Mouse (Mus musculus) midbrain, embryonic 13.5 days (tissue): ENCODE measurements at regions not wholly inside any gene's neighbourhood (a gene's known extent, or its start where the extent isn't known, plus 50 kb on each side); places are given as distances from the start of the nearest gene placed in this dataset.

Experiments used
- ATAC-seq: fragments of 200-750 bp; cut with Nextera tagmentation; 2 replicates; pipeline ENCODE4 v1.8.0; 2017; ENCODE audit warnings: mild to moderate bottlenecking, moderate TSS enrichment, moderate library complexity
- H3K27ac ChIP-seq: fragments of 300-500 bp; sonication (generic); 2 replicates; pipeline ENCODE4 v1.5.1; 2015; ENCODE audit warnings: inconsistent platforms, mild to moderate bottlenecking, moderate library complexity
- H3K27me3 ChIP-seq: fragments of 300-500 bp; sonication (generic); 2 replicates; pipeline ENCODE4 v1.6.1; 2015; ENCODE audit warnings: mild to moderate bottlenecking, inconsistent platforms
- H3K36me3 ChIP-seq: fragments of 300-500 bp; sonication (generic); 2 replicates; pipeline ENCODE4 v1.6.1; 2015; ENCODE audit warnings: mild to moderate bottlenecking, inconsistent platforms
- H3K4me1 ChIP-seq: fragments of 300-500 bp; sonication (generic); replicated peaks from 2 replicates; pipeline ENCODE4 v1.6.1; 2015; ENCODE audit warnings: inconsistent platforms
- H3K4me2 ChIP-seq: fragments of 300-500 bp; sonication (generic); replicated peaks from 2 replicates; pipeline ENCODE4 v1.6.1; 2015; ENCODE audit warnings: moderate library complexity, mild to moderate bottlenecking, inconsistent platforms
- H3K4me3 ChIP-seq: fragments of 300-500 bp; sonication (generic); replicated peaks from 2 replicates; pipeline ENCODE4 v1.5.1; 2015; ENCODE audit warnings: mild to moderate bottlenecking, inconsistent platforms
- H3K9ac ChIP-seq: fragments of 300-500 bp; sonication (generic); replicated peaks from 2 replicates; pipeline ENCODE4 v1.6.1; 2015; ENCODE audit warnings: mild to moderate bottlenecking, inconsistent platforms
- H3K9me3 ChIP-seq: fragments of 300-500 bp; sonication (generic); 2 replicates; pipeline ENCODE4 v1.6.1; 2016; ENCODE audit warnings: mild to moderate bottlenecking, inconsistent platforms
- WGBS: fragments of 180-500 bp; shearing (Covaris S2); methylation state at CpG from one replicate; pipeline ENCODE4 v1.1.7; 2015; 5-methylcytosine and 5-hydroxymethylcytosine counted together

DNA sequence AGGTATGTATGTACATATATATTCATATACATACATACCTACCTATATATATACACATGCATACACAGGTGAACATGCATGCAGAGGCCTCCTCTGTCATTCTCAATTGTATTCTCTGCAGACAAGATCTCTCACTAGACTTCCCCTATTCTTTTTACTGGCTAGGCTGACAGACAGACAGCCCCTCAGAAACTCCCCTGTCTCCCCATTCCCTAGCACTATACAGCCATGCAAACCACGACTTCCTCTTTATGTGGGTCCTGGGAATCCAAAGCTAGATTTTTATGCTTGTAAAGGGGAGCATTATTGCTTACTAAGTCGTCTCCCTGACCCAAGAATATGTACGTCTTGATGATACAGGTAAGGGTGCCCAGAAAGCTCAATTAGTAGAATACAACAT, 86.9 kb downstream of the Fam124b start:
- H3K9ac ChIP-seq, result no peak overlapping the region
- no peak overlapping the region for H3K4me2 ChIP-seq
- H3K27me3 ChIP-seq, result no peaks in the 10 kb centered on the region
- H3K4me1 ChIP-seq, result no peaks in the 10 kb centered on the region
- 74% methylated on average over 3 of the region's 3 CpGs for WGBS
- ATAC-seq, result no peak
- H3K9me3 ChIP-seq, result no peaks in the 10 kb centered on the region
- no peaks in the 10 kb centered on the region for H3K36me3 ChIP-seq
- H3K27ac ChIP-seq, result no peak overlapping the region
- no peak overlapping the region for H3K4me3 ChIP-seq

DNA sequence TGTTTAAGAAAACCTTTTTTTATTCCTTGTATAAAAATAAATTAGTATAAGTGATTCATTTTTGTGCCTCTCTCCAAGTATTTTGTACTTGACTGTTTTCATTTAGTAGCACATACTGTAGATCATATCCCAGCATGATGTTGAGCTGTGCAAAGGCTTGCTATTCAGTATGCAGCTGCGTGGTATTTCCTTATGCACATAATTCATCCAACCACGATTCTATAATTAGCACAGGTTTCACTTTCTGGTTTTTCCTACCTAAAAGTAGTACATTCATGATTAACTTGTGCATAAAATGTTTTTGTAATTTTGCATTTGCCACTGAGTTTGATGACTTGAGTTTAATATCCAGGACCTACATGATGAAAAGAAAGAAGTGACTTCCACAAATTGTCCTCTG, 94.3 kb downstream of the Fam124b start:
- Histone ChIP-seq H3K36me3 (no peaks in the 10 kb centered on the region), H3K9me3 (no peaks in the 10 kb centered on the region), H3K4me2 (no peak overlapping the region), H3K4me3 (no peak overlapping the region), H3K4me1 (no peaks in the 10 kb centered on the region), H3K9ac (no peak overlapping the region), H3K27ac (no peak overlapping the region), H3K27me3 (no peaks in the 10 kb centered on the region)
- ATAC-seq, result no peak
- 91% methylated on average over 2 of the region's 2 CpGs for WGBS

DNA sequence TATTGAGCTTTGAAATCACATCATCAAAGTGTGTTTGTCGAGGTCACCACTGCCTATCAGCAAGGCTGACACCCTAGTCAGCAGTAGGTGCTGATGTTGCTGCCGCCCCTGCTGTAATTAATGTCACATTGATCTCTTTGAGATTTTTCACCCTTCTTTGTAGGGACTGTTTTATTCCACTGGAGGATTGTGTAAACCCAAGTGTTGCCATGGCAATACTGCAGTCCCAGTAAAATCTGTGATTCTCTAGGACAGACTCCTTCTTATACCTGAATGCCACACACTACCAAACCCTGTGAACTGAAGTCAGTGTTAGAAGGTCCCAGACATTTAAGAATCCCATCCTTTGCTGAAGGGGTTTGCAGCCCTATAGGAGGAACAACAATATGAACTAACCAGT, 102.4 kb downstream of the Fam124b start:
- no peak overlapping the region for H3K4me3 ChIP-seq
- no peak for ATAC-seq
- H3K36me3 ChIP-seq, result no peaks in the 10 kb centered on the region
- WGBS, result 37% methylated on average over 2 of the region's 2 CpGs
- H3K27ac ChIP-seq, result no peak overlapping the region
- H3K4me2 ChIP-seq, result no peak overlapping the region
- no peak overlapping the region for H3K9ac ChIP-seq
- H3K9me3 ChIP-seq, result no peaks in the 10 kb centered on the region
- H3K27me3 ChIP-seq, result no peaks in the 10 kb centered on the region
- H3K4me1 ChIP-seq, result no peaks in the 10 kb centered on the region

DNA sequence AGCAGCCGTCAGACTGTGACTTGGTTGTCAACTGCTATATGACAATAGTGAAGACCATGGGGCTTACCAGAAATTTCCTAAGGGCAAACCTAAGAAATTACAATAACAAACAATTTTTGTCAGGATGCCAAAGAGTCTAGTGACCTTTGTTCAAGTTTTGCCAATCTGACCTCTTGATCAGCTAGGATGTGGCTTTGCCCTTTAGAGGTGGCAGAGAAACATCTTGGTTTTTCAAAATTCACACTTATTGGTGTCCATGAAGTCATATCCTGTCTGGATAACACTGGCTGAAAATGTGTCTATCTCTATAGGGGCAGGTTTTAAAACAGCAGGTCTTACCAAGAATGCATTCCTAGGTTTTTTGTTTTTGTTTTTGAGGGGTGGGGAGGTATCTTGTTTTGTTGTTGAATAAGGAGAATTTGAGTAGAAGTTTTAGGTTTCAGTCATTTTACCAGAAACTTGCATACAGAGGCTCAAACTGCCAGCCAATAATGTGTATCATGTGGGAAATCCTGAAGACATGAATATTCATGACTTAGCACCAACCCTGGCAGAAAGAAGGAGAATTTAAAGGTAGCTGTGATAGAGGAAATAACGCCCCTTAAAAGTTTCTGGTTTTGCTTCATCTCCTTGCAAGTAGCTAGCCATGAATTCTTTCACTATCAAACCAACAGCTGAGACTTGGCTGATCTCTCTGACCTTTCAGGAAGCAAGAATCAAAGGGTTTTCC, 110.4 kb downstream of the Fam124b start:
- no peak for ATAC-seq
- WGBS, result 78% methylated on average over 2 of the region's 2 CpGs
- Histone ChIP-seq H3K4me3 (no peak overlapping the region), H3K9me3 (no peaks in the 10 kb centered on the region), H3K27ac (no peak overlapping the region), H3K4me2 (no peak overlapping the region), H3K36me3 (no peaks in the 10 kb centered on the region), H3K27me3 (no peaks in the 10 kb centered on the region), H3K9ac (no peak overlapping the region), H3K4me1 (no peaks in the 10 kb centered on the region)

DNA sequence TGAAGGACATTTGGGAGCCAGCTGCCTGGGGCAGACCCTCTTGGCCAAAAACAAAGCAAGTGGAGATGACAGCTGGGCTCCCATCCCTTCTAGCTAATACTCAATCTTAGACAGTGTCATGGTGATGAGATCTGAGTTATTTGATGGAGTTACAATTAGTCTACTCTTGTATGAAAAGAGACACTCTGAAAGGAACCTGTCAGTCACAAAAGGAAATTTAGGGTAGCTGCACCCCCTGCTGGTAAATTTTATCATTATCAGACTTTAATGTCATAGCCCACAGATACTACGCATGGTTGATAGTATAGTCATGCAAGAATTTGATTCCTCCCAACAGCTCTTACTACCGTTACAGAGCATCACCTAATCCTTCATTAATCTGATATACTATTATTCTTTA, 112.0 kb downstream of the Fam124b start:
- Histone ChIP-seq H3K4me3 (no peak overlapping the region), H3K4me2 (no peak overlapping the region), H3K36me3 (no peaks in the 10 kb centered on the region), H3K9ac (no peak overlapping the region), H3K27ac (no peak overlapping the region), H3K27me3 (no peaks in the 10 kb centered on the region), H3K4me1 (no peaks in the 10 kb centered on the region), H3K9me3 (no peaks in the 10 kb centered on the region)
- peak; percentile 60; the same call in 1 of the 2 replicates for ATAC-seq
- WGBS, result 67% methylated on average over 2 of the region's 2 CpGs

DNA sequence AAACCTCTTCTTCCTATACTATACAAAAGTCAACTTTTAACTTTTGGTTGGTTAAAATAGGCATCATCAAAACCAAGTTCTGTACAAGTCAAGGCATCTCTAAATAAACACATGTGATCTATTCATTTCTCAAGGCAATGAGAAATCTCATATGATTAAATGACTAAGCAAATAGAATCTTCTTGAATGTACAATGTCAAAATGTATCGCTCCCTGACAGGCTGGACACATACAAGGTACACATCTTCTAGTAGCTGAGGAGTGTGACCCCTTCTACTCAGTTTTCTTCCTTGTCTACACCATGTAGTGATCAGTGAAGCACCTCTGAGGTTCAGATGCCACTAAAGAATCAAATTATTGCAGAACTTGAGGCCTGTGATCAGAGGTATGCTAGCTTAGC, 120.0 kb downstream of the Fam124b start:
- Histone ChIP-seq H3K4me2 (no peak overlapping the region), H3K36me3 (no peaks in the 10 kb centered on the region), H3K4me1 (no peaks in the 10 kb centered on the region), H3K27me3 (no peaks in the 10 kb centered on the region), H3K4me3 (no peak overlapping the region), H3K9ac (no peak overlapping the region), H3K9me3 (no peaks in the 10 kb centered on the region), H3K27ac (no peak overlapping the region)
- no peak for ATAC-seq
- 97% methylated on average over 1 of the region's 1 CpGs for WGBS

DNA sequence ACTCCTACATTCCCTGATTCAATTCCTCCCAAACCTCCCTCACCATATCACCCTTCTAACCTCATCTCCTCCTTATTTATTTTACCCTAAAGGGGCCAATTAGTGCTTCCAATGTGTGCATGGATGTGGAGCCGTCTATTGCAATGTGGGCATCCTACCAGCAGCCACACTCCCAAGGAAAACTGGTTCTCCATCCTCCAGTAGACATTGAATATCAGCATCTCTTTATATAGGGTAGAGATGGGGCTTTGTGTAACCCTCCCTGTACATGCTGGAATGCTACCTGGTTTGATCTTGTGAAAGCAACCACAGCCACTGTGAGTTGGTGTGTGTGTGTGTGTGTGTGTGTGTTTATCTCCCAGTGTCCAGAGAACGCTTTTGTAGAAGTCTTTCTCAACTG, 126.5 kb downstream of the Fam124b start:
- H3K9me3 ChIP-seq, result no peaks in the 10 kb centered on the region
- H3K4me3 ChIP-seq, result no peak overlapping the region
- no peak overlapping the region for H3K4me2 ChIP-seq
- 80% methylated on average over 2 of the region's 2 CpGs for WGBS
- no peaks in the 10 kb centered on the region for H3K27me3 ChIP-seq
- no peak overlapping the region for H3K27ac ChIP-seq
- no peaks in the 10 kb centered on the region for H3K4me1 ChIP-seq
- no peak overlapping the region for H3K9ac ChIP-seq
- no peak for ATAC-seq
- no peaks in the 10 kb centered on the region for H3K36me3 ChIP-seq

DNA sequence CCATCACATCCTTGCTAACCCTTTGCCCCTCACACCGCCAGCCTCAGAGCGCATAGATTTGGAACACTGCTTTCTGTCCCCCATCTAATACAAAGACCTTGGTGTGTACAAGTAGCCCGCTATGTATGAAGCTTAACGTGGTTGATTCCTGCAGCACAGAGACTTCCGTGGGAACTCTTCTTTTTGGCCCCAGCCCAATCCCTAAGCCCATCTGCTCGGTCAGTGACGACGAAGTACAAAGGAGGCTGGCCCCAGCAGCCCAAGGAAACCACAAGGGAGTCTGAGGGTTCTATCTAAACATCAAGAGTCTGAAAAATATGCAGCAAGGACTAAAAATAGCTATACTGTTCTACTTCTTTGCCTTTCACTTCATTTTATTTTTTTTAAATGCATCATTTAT, 126.9 kb downstream of the Fam124b start:
- no peak overlapping the region for H3K4me2 ChIP-seq
- H3K4me3 ChIP-seq, result no peak overlapping the region
- 75% methylated on average over 8 of the region's 8 CpGs for WGBS
- no peaks in the 10 kb centered on the region for H3K27me3 ChIP-seq
- no peaks in the 10 kb centered on the region for H3K36me3 ChIP-seq
- no peaks in the 10 kb centered on the region for H3K4me1 ChIP-seq
- no peak overlapping the region for H3K9ac ChIP-seq
- H3K9me3 ChIP-seq, result no peaks in the 10 kb centered on the region
- ATAC-seq, result 0 out of 2 replicates have a peak, but pooled peaks have one; percentile 43
- no peak overlapping the region for H3K27ac ChIP-seq

DNA sequence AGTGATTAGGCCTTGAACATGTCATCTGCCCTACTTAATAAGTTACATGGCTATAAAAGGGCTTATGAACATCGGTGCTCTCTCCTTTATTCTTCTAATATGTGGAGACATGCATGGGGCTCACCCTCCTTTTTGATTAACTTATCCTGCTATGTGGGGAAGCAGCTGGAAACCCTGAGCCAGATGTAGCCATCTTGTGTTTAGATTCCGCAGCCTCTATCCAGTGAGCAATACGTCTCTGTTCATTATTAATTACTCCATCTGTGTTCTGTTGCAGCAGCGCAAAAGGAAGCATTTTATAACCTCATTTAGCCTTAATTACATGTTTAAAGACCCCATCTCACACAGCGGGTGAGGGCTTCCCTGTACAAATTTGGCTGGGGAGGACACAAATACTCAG, 129.6 kb downstream of the Fam124b start:
- Histone ChIP-seq H3K9ac (no peak overlapping the region), H3K27me3 (no peaks in the 10 kb centered on the region), H3K9me3 (no peaks in the 10 kb centered on the region), H3K4me1 (no peaks in the 10 kb centered on the region), H3K4me3 (no peak overlapping the region), H3K27ac (no peak overlapping the region), H3K4me2 (no peak overlapping the region), H3K36me3 (no peaks in the 10 kb centered on the region)
- ATAC-seq, result no peak
- WGBS, result 73% methylated on average over 5 of the region's 5 CpGs

DNA sequence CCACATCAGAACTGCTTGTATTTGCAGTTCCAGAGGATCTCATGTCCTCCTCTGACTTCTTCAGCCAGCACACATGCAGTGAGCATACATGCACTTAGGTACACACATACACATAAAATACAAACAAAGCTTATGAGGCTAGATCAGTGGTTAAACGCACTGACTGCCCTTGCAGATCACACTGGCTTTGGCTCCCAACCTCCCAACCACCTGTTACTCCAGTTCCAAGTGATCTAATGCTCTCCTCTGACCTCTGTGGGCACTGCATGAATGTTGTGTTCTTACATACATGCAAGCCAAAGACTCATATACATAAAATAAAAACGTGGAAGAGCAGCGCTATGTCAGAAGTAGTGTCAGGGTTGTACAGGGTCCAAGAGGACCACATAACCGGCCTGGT, 141.9 kb downstream of the Fam124b start:
- Histone ChIP-seq H3K36me3 (no peaks in the 10 kb centered on the region), H3K4me1 (0 out of 2 replicates have a peak, but pooled peaks cover 2% of the 10 kb centered on the region), H3K4me2 (no peak overlapping the region), H3K9ac (no peak overlapping the region), H3K4me3 (no peak overlapping the region), H3K27me3 (no peaks in the 10 kb centered on the region), H3K27ac (no peak overlapping the region), H3K9me3 (no peaks in the 10 kb centered on the region)
- no peak for ATAC-seq
- 89% methylated on average over 4 of the region's 4 CpGs for WGBS

DNA sequence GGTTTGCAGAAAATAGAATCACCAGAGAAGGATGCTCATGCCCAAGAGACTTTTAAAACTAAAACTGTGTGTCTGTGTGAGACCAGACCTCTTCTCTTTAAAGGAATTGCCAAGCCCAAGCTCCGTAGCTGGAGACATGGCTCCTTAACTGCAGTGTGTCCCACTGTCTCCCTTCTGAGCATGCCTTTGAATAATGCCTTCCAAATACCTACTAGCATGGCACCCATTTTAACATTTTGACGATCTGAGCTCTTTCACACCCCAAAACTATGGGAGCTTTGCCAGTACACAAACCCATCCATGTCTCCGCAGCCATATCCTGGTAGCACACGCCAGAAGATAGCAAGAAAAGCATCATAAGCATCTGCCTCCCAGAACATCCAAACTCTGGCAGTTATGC, 143.9 kb downstream of the Fam124b start:
- Histone ChIP-seq H3K4me1 (no peaks in the 10 kb centered on the region), H3K4me2 (no peak overlapping the region), H3K27me3 (no peaks in the 10 kb centered on the region), H3K27ac (no peak overlapping the region), H3K36me3 (no peaks in the 10 kb centered on the region), H3K9me3 (no peaks in the 10 kb centered on the region), H3K4me3 (no peak overlapping the region), H3K9ac (no peak overlapping the region)
- 92% methylated on average over 4 of the region's 4 CpGs for whole genome bisulfite sequencing
- ATAC-seq, result no peak

DNA sequence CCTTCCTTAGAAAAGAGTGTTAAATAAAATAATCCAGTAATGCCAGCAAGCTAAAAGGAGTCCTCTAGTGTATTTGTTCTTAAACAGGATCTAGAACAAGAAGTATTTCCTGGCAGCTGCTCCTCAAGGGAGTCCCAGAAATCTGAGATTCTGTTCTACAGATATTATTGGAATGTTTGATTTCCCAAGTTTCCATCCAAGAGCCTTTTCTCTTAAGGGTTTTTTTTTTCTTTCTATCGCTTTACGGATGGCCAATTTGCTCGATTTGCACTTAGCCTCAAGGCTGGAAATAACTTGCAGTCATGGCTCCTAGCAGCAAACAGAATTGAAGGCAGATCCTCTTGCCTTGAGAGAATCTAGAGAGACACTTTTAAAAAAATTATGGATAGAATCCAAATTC, 144.3 kb downstream of the Fam124b start:
- H3K9ac ChIP-seq, result no peak overlapping the region
- H3K4me3 ChIP-seq, result no peak overlapping the region
- H3K9me3 ChIP-seq, result no peaks in the 10 kb centered on the region
- no peaks in the 10 kb centered on the region for H3K4me1 ChIP-seq
- no peak overlapping the region for H3K27ac ChIP-seq
- 90% methylated on average over 3 of the region's 3 CpGs for WGBS
- H3K27me3 ChIP-seq, result no peaks in the 10 kb centered on the region
- H3K36me3 ChIP-seq, result no peaks in the 10 kb centered on the region
- H3K4me2 ChIP-seq, result no peak overlapping the region
- no peak for ATAC-seq

DNA sequence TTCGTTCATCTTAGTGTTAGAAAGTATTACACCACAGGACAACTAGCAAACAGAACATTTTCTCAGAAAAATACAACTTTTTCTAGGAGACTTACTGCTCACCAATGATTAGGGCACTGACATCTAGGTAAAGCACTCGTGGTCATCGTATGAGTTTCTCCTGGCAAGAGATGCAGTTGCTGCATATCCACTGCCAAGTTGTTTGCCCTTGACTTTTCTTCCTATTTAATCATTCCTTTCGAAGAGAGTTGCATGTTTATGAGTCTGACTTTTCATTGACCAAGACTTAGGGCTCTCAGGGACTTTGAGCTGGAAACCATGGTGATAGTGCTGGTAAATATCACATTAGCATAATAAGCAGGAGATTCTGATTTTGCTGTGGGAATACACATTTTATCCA, 149.1 kb downstream of the Fam124b start:
- Histone ChIP-seq H3K36me3 (no peaks in the 10 kb centered on the region), H3K27me3 (no peaks in the 10 kb centered on the region), H3K4me2 (no peak overlapping the region), H3K27ac (no peak overlapping the region), H3K9ac (no peak overlapping the region), H3K4me3 (no peak overlapping the region), H3K4me1 (no peaks in the 10 kb centered on the region), H3K9me3 (no peaks in the 10 kb centered on the region)
- WGBS, result 77% methylated on average over 4 of the region's 4 CpGs
- ATAC-seq, result no peak
